Mouse (Mus musculus) cortical plate, adult 2 months (tissue): ENCODE measurements around the gene Axdnd1. TPM values are rescaled to one million over a fixed set of nuclear protein-coding genes. Genes with fewer than 3 reads are reported as not detected.

Experiments used
- H3K27ac ChIP-seq: fragments of 200-500 bp; 2 replicates; pipeline ENCODE4 v1.5.1; 2012; ENCODE audit warnings: low read length, control low read depth, inconsistent platforms; ENCODE audit not compliant: insufficient read depth
- H3K4me1 ChIP-seq: fragments of 200-500 bp; 2 replicates; pipeline ENCODE4 v1.6.1; 2011; ENCODE audit warnings: low read length; ENCODE audit not compliant: control insufficient read depth, insufficient read depth
- H3K4me3 ChIP-seq: fragments of 200-500 bp; 2 replicates; pipeline ENCODE4 v1.5.1; 2011; ENCODE audit warnings: mild to moderate bottlenecking, low read length, control low read depth; ENCODE audit not compliant: insufficient read depth
- CTCF ChIP-seq: fragments of 200-500 bp; IDR thresholded peaks from 2 replicates; pipeline ENCODE4 v1.5.1; 2011; ENCODE audit warnings: mild to moderate bottlenecking, control low read depth, low read length; ENCODE audit not compliant: insufficient read depth; ENCODE audit errors: extremely low read depth
- POLR2A ChIP-seq: fragments of 200-500 bp; IDR thresholded peaks from 2 replicates; pipeline ENCODE4 v1.6.1; 2011; ENCODE audit warnings: mild to moderate bottlenecking, low read length, control low read depth; ENCODE audit not compliant: insufficient read depth; ENCODE audit errors: extremely low read depth
- polyA plus RNA-seq: library from polyadenylated mRNA; depleted of rRNA; stranded (reverse); fragments of >200 nt; gene quantifications from 2 replicates; pipeline ENCODE4 v1.2.3, GENCODE M21; 2012

The Axdnd1 gene
- polyA plus RNA-seq, 1 experiment, result 0.77 TPM

- TF ChIP-seq CTCF, result no peak
- TF ChIP-seq POLR2A, result no peak
- no peak overlapping the region for H3K4me3 ChIP-seq
- no peak overlapping the region for H3K27ac ChIP-seq
- no peaks in the 10 kb centered on the region for H3K4me1 ChIP-seq
Measured at GRCm38 (mm10) chr1:156459690-156460089, 38.7 kb upstream of the Axdnd1 start.

GRCm38 (mm10) chr1:156458391-156459060 lies 37.6 kb upstream of the Axdnd1 start:
- Histone ChIP-seq H3K27ac (no peak overlapping the region), H3K4me1 (no peaks in the 10 kb centered on the region), H3K4me3 (no peak overlapping the region)
- TF ChIP-seq POLR2A, result no peak

GRCm38 (mm10) chr1:156455005-156455758 lies 34.2 kb upstream of the Axdnd1 start:
- H3K4me1 ChIP-seq, result peaks cover 1% of the 10 kb centered on the region; the same call in 1 of the 2 replicates
- H3K4me3 ChIP-seq, result no peak overlapping the region
- no peak for TF ChIP-seq CTCF
- no peak for TF ChIP-seq POLR2A
- H3K27ac ChIP-seq, result no peak overlapping the region

GRCm38 (mm10) chr1:156454384-156454783 lies 33.4 kb upstream of the Axdnd1 start:
- TF ChIP-seq CTCF, result no peak
- TF ChIP-seq POLR2A, result no peak
- Histone ChIP-seq H3K27ac (no peak overlapping the region), H3K4me3 (no peak overlapping the region), H3K4me1 (peaks cover 1% of the 10 kb centered on the region; the same call in 1 of the 2 replicates)

- no peak overlapping the region for H3K4me3 ChIP-seq
- no peak overlapping the region for H3K27ac ChIP-seq
- peaks cover 1% of the 10 kb centered on the region; the same call in 1 of the 2 replicates for H3K4me1 ChIP-seq
- no peak for TF ChIP-seq POLR2A
Measured at GRCm38 (mm10) chr1:156453876-156454275, 32.9 kb upstream of the Axdnd1 start.

- TF ChIP-seq CTCF (no peak), POLR2A (no peak)
- H3K4me1 ChIP-seq, result peaks cover 1% of the 10 kb centered on the region; the same call in 1 of the 2 replicates
- H3K27ac ChIP-seq, result no peak overlapping the region
- H3K4me3 ChIP-seq, result no peak overlapping the region
Measured at GRCm38 (mm10) chr1:156450478-156450877, 29.5 kb upstream of the Axdnd1 start.

GRCm38 (mm10) chr1:156449691-156450090 lies 28.7 kb upstream of the Axdnd1 start:
- TF ChIP-seq POLR2A (no peak), CTCF (no peak)
- Histone ChIP-seq H3K27ac (no peak overlapping the region), H3K4me3 (no peak overlapping the region), H3K4me1 (peaks cover 1% of the 10 kb centered on the region; the same call in 1 of the 2 replicates)

- peaks cover 1% of the 10 kb centered on the region; the same call in 1 of the 2 replicates for H3K4me1 ChIP-seq
- no peak overlapping the region for H3K4me3 ChIP-seq
Measured at GRCm38 (mm10) chr1:156449089-156449488, 28.1 kb upstream of the Axdnd1 start.

GRCm38 (mm10) chr1:156445049-156445448 lies 24.1 kb upstream of the Axdnd1 start:
- no peak for TF ChIP-seq POLR2A
- TF ChIP-seq CTCF, result no peak
- no peak overlapping the region for H3K27ac ChIP-seq
- H3K4me3 ChIP-seq, result no peak overlapping the region
- H3K4me1 ChIP-seq, result peaks cover 3% of the 10 kb centered on the region; the same call in 1 of the 2 replicates

More at GRCm38 (mm10) chr1:156449089-156449488, 28.1 kb upstream of the Axdnd1 start:
- H3K27ac ChIP-seq, result no peak overlapping the region
- TF ChIP-seq CTCF, result no peak
- no peak for TF ChIP-seq POLR2A

- Histone ChIP-seq H3K4me1 (peaks cover 3% of the 10 kb centered on the region; the same call in 1 of the 2 replicates), H3K27ac (no peak overlapping the region), H3K4me3 (no peak overlapping the region)
- no peak for TF ChIP-seq CTCF
- no peak for TF ChIP-seq POLR2A
Measured at GRCm38 (mm10) chr1:156442776-156443175, 21.8 kb upstream of the Axdnd1 start.
